Mouse (Mus musculus): Measurements from ENCODE around the gene Rfesd. TPM values are rescaled to one million over a fixed set of nuclear protein-coding genes. Genes with fewer than 3 reads are reported as not detected.

Rfesd gene
- polyA plus RNA-seq (2017; shearing (Covaris generic)): 32.9 TPM

DNA sequence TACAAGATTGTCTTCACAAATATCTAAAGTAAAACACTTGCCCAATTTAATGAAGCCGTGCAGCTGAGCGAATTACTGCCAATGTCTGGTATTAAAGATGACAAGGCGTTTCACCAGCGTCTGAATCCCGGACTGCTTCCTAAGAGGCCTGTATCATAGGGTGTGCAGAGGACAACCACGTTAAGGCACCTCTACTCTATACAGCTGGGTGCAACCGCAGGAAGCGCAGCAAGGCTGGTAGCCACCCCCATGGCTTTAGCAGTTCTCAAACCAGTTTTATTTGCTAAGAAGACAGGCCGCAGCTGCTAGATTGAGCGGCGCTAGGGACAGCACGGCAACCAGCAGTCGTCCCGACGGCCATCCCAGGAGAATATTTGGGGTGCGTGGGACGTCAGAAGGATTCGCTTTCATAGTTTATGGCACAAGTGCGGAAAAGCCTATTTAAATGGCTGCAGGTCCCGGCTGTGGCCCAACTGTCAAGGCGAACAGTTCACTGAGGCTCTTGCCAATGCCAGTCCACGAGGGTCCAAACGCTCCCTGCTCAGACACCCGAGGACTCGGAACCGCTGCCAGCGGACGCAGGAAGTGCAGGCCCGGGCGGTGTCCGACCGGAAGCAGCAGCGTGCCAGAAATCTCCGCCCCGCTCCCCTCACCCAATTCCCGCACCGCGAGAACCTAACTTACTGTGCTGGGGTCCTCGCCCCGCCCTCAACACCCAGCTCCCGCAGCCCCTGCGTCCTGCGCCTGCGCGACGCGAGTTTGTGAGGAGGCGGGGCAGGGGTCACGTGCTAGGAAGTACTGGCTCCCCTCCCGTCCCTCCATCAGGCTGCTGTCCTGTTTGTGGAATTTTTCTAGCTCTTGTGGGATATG lies at the start of gene Rfesd:
Rfesd (minus strand) TSS at position 746 of the 870 bp plus-strand sequence.

DNA sequence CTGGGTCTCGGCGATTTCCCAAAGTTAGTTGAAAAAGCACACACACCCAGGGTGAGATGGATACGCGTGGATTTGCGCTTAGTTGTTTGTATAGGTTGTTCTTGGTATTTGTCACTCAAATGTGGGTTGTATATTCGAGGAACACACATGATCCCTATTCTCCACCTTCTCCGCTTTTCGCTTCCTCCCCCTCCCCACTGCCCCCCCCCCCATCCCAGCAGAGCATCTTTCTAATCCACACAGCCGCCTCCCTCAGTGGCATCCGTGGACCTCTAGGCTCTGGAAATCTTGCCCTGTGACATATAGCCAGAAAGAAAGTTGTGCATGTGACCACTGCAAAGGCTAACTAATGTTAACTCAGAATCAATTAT lies 38.4 kb upstream of the Rfesd start, which contains the start of gene Gpr150:
Gpr150 (minus strand) TSS at position 101 of the 371 bp plus-strand sequence.

DNA sequence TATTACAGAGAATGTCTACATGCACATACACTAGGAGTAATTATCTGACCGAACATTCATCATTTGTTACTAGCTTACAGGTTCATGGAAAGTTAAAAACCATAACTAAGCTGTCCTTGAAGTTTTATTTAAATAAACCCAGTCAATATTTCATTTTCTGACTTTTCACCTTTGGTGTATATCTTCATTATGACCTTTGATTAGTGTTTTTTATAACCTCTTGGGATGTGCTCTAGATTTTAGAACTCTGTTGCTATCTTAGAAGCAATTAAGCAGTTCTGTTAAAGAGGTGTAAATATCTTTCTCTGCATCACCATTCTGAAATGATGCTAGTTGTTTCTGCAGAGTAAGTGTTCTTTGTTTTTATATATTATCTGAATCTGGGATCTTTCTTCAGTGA lies 51.7 kb downstream of the Rfesd start, which contains the start of gene Spata9:
Spata9 (plus strand) TSS at position 301 of the 400 bp plus-strand sequence.

Other genes starting within 250 kb of the Rfesd start
- 129 TPM for gene Glrx, start 178.9 kb downstream of the Rfesd start, polyA plus RNA-seq (2017; shearing (Covaris generic))
- gene Rhobtb3, start 74.8 kb downstream of the Rfesd start, polyA plus RNA-seq (2017; shearing (Covaris generic)): 0.05 TPM
- not detected for gene Spata9, start 51.6 kb downstream of the Rfesd start, polyA plus RNA-seq (2017; shearing (Covaris generic))
- not detected for gene Gpr150, start 38.3 kb upstream of the Rfesd start, polyA plus RNA-seq (2017; shearing (Covaris generic))
- 5.5 TPM for gene Arsk, start 79.9 kb upstream of the Rfesd start, polyA plus RNA-seq (2017; shearing (Covaris generic))
- gene Ttc37, start 80.0 kb upstream of the Rfesd start, polyA plus RNA-seq (2017; shearing (Covaris generic)): 18.5 TPM

Measured in CD4-positive, CD25-positive, alpha-beta regulatory T cell (primary cell).